Mouse (Mus musculus) G1E (cell line): ENCODE data around the gene Entr1. TPM values are rescaled to one million over a fixed set of nuclear protein-coding genes. Genes with fewer than 3 reads are reported as not detected.

ENCODE experiments used
- ATAC-seq: 2 replicates; pipeline ENCODE4 v1.8.0; 2016; ENCODE audit warnings: mild to moderate bottlenecking; ENCODE audit not compliant: insufficient number of reproducible peaks, poor library complexity, low FRiP score, severe bottlenecking; ENCODE audit errors: extremely low read depth
- DNase-seq: peaks from one replicate; pipeline ENCODE4 v3.0.0; 2012; ENCODE audit warnings: low spot score
- H3K27me3 ChIP-seq: 2 replicates; pipeline ENCODE4 v1.6.1; 2012; ENCODE audit warnings: mild to moderate bottlenecking, low read length, inconsistent platforms; ENCODE audit not compliant: insufficient read depth
- H3K36me3 ChIP-seq: replicated peaks from 2 replicates; pipeline ENCODE3; 2012; ENCODE audit warnings: mild to moderate bottlenecking, inconsistent platforms
- H3K4me1 ChIP-seq: 2 replicates; pipeline ENCODE4 v1.6.1; 2012; ENCODE audit warnings: low read depth, low read length, inconsistent platforms, mixed read lengths; ENCODE audit not compliant: insufficient read depth
- H3K4me3 ChIP-seq: 2 replicates; pipeline ENCODE4 v1.5.1; 2012; ENCODE audit warnings: low read depth, mild to moderate bottlenecking, inconsistent platforms, low read length, moderate library complexity, mixed read lengths
- H3K9me3 ChIP-seq: replicated peaks from 2 replicates; pipeline ENCODE4 v1.6.1; 2012; ENCODE audit warnings: inconsistent platforms
- CTCF ChIP-seq: IDR thresholded peaks from 2 replicates; pipeline ENCODE4 v1.5.1; 2012; ENCODE audit warnings: low read depth, low read length, inconsistent platforms, mixed read lengths
- GATA1 ChIP-seq: IDR thresholded peaks from 2 replicates; pipeline ENCODE4 v1.6.1; 2012; ENCODE audit warnings: borderline replicate concordance, low read length, inconsistent platforms, mixed read lengths
- GATA2 ChIP-seq: IDR thresholded peaks from 2 replicates; pipeline ENCODE4 v1.6.1; 2012; ENCODE audit warnings: low read depth, low read length, inconsistent platforms, borderline replicate concordance
- POLR2AphosphoS5 ChIP-seq: IDR thresholded peaks from 2 replicates; pipeline ENCODE4 v1.6.1; 2012; ENCODE audit warnings: low read depth, low read length, inconsistent platforms; ENCODE audit not compliant: insufficient replicate concordance
- TAL1 ChIP-seq: conservative IDR thresholded peaks from 2 replicates; pipeline ENCODE4 v1.6.1; 2012; ENCODE audit warnings: low read depth, low read length, inconsistent platforms, mixed read lengths
- polyA plus RNA-seq: library from polyadenylated mRNA; stranded (reverse); fragments of >175 nt; gene quantifications from 2 replicates; pipeline ENCODE4 v1.2.3, GENCODE M21; 2012
- total RNA-seq, 2 experiments: library from RNA; stranded (forward) in 1 of 2; stranded (reverse) in 1 of 2; fragments of 200-1000 nt in 1 of 2; fragments of >200 nt in 1 of 2; fragmentation: Nextera tagmentation in 1 of 2; gene quantifications; 2 replicates each; pipeline ENCODE4 v1.2.3; 2014 to 2017

The Entr1 gene
- total and polyA plus RNA-seq, 3 experiments: 56.5 to 68.2 (median 58.2) TPM

GRCm38 (mm10) chr2:26360772-26361171 lies 28.3 kb downstream of the Entr1 start, which contains the start of gene Card9:
Card9 (minus strand) TSS chr2:26360918.
- H3K4me1 ChIP-seq: peaks cover 6% of the 10 kb centered on the region; the same call in 1 of the 2 replicates
- DNase-seq (no peak), ATAC-seq (no peak)
- TF ChIP-seq GATA2 (no peak), GATA1 (no peak), CTCF (no peak), TAL1 (no peak), POLR2AphosphoS5 (no peak)
- peaks cover 21% of the 10 kb centered on the region for H3K27me3 ChIP-seq
- H3K9me3 ChIP-seq: no peaks in the 10 kb centered on the region
- H3K4me3 ChIP-seq: no peak within 1 kb of the TSS
- H3K36me3 ChIP-seq: peaks cover 53% of the 10 kb centered on the region

- H3K4me1 ChIP-seq: peaks cover 6% of the 10 kb centered on the region; the same call in 1 of the 2 replicates
- H3K36me3 ChIP-seq: peaks cover 46% of the 10 kb centered on the region
- H3K4me3 ChIP-seq: no peak overlapping the region
- peaks cover 25% of the 10 kb centered on the region for H3K27me3 ChIP-seq
- TF ChIP-seq CTCF: no peak
- no peak for TF ChIP-seq GATA1
- TF ChIP-seq GATA2: no peak
- TF ChIP-seq TAL1: no peak
- TF ChIP-seq POLR2AphosphoS5: no peak
- H3K9me3 ChIP-seq: no peaks in the 10 kb centered on the region
- DNase-seq (no peak), ATAC-seq (no peak)
Observed at GRCm38 (mm10) chr2:26359983-26360382, 29.1 kb downstream of the Entr1 start.

GRCm38 (mm10) chr2:26358667-26359320 lies 30.3 kb downstream of the Entr1 start:
- no peak for ATAC-seq
- peaks cover 34% of the 10 kb centered on the region for H3K36me3 ChIP-seq
- H3K9me3 ChIP-seq: no peaks in the 10 kb centered on the region
- H3K4me3 ChIP-seq: no peak overlapping the region
- H3K4me1 ChIP-seq: peaks cover 8% of the 10 kb centered on the region
- peaks cover 31% of the 10 kb centered on the region for H3K27me3 ChIP-seq
- no peak for DNase-seq
- TF ChIP-seq GATA2 (no peak), TAL1 (no peak), POLR2AphosphoS5 (no peak), CTCF (no peak), GATA1 (no peak)

GRCm38 (mm10) chr2:26357484-26357883 lies 31.6 kb downstream of the Entr1 start:
- no peak overlapping the region for H3K4me3 ChIP-seq
- no peak for ATAC-seq
- TF ChIP-seq GATA2: no peak
- TF ChIP-seq POLR2AphosphoS5: no peak
- no peak for TF ChIP-seq CTCF
- TF ChIP-seq TAL1: no peak
- TF ChIP-seq GATA1: no peak
- H3K4me1 ChIP-seq: peaks cover 21% of the 10 kb centered on the region
- peaks cover 31% of the 10 kb centered on the region for H3K27me3 ChIP-seq
- no peak for DNase-seq
- H3K36me3 ChIP-seq: peaks cover 21% of the 10 kb centered on the region
- no peaks in the 10 kb centered on the region for H3K9me3 ChIP-seq

- DNase-seq (no peak), ATAC-seq (no peak)
- peaks cover 25% of the 10 kb centered on the region for H3K4me1 ChIP-seq
- H3K36me3 ChIP-seq: peaks cover 14% of the 10 kb centered on the region
- H3K9me3 ChIP-seq: no peaks in the 10 kb centered on the region
- no peak overlapping the region for H3K4me3 ChIP-seq
- peaks cover 31% of the 10 kb centered on the region for H3K27me3 ChIP-seq
- TF ChIP-seq TAL1 (no peak), GATA2 (no peak), POLR2AphosphoS5 (no peak), GATA1 (no peak), CTCF (no peak)
Observed at GRCm38 (mm10) chr2:26356678-26357077, 32.4 kb downstream of the Entr1 start.

- ATAC-seq: no peak
- H3K27me3 ChIP-seq: peaks cover 31% of the 10 kb centered on the region
- no peaks in the 10 kb centered on the region for H3K9me3 ChIP-seq
- H3K4me1 ChIP-seq: peaks cover 28% of the 10 kb centered on the region
- peaks cover 10% of the 10 kb centered on the region for H3K36me3 ChIP-seq
- H3K4me3 ChIP-seq: no peak overlapping the region
- no peak for TF ChIP-seq GATA2
- TF ChIP-seq CTCF: no peak
- no peak for TF ChIP-seq POLR2AphosphoS5
- TF ChIP-seq GATA1: no peak
- no peak for TF ChIP-seq TAL1
- DNase-seq: no peak
Observed at GRCm38 (mm10) chr2:26356231-26356630, 32.9 kb downstream of the Entr1 start.

- TF ChIP-seq GATA2 (no peak), TAL1 (no peak), CTCF (no peak), GATA1 (no peak), POLR2AphosphoS5 (no peak)
- H3K27me3 ChIP-seq: peaks cover 31% of the 10 kb centered on the region
- no peak overlapping the region for H3K4me3 ChIP-seq
- ATAC-seq (no peak), DNase-seq (no peak)
- H3K9me3 ChIP-seq: no peaks in the 10 kb centered on the region
- peaks cover 40% of the 10 kb centered on the region for H3K4me1 ChIP-seq
- peaks cover 14% of the 10 kb centered on the region for H3K36me3 ChIP-seq
Observed at GRCm38 (mm10) chr2:26354401-26354800, 34.7 kb downstream of the Entr1 start.
